Mouse (Mus musculus) adrenal gland, adult 8-10 months (tissue): ENCODE measurements around the gene Rftn1. TPM values are rescaled to one million over a fixed set of nuclear protein-coding genes. Genes with fewer than 3 reads are reported as not detected.
A peak's percentile ranks its signal among the peaks of the same experiment; 100 is the strongest.

Experiments
- DNase-seq: peaks from one replicate; pipeline ENCODE4 v3.0.0; 2022
- total RNA-seq, 4 experiments: library from RNA; stranded (reverse); gene quantifications; 2 replicates each; pipeline ENCODE4 v1.2.4; 2022

Rftn1 gene
- total RNA-seq, 4 experiments from 2014 or later: 9.1 to 12.9 (median 11.4) TPM

- no peak for DNase-seq
Observed at GRCm38 (mm10) chr17:50061446-50061845, 129.0 kb downstream of the Rftn1 start.

- no peak for DNase-seq
Observed at GRCm38 (mm10) chr17:50060220-50060619, 130.3 kb downstream of the Rftn1 start.

DNA sequence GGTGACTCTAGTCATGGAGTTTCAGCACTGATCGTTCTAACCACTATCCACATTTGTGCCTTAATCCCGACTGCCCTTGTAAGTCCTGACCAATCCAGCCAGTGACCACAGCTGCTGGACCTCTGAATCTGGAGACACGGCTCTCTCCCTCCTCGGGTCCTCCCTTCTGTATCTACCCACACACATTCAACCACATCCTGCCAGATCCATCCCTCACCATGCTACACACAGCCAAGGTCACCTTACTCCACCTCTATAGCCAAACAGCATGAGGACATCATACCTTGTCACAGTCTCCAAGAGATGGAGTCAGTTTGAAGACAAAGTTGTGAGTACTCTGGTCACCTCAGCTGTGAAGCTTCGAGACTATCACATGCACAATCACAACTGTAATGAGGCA, 131.1 kb downstream of the Rftn1 start:
- DNase-seq: no peak

DNA sequence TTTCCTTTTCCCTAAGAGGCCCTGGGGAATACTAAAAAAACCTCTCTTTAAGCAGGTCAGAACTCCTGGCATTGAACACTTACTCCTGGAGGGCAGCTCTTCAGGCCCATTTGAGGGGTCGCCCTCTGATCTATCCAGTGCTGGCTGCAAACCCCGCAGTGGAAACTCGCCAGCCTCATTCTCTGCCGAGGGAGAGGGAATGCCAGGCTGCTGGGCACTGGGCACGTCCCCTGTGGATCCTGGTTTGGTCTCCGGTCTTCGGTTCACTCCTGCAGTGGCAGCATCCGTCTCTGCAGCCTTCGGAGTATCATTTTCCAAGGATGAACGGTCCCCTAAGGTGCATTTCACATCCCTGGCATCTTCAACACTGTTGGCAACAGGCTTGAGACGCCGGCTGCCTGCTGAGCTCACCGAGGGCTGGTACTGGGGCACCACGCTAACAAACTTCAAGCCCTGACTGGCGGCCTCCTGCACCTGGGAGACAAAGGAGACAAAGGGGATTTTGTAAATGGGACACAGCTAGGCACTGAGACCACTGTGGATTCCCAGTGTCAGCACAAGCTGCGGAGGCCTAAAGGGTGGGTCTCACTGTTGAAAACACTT, 135.2 kb downstream of the Rftn1 start:
- DNase-seq: no peak

DNA sequence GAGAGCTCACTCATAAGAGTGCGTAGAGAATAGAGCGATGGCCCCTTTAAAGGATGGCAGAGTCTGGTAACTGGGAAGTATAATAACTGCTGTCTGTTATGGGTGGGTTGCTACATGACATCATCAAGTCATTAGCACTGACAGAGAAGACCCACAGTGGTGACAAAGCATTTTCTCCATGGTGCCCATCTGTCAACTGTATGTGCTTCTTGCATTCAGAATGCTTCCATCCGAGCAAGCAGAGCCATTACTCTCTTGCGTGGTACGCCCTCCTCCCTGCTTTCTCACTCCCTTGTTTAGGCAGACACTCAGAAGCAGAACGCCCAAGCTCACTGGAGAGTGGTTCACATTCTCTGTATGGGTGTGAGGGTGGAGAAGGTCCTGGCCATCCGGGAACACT, 135.9 kb downstream of the Rftn1 start:
- no peak for DNase-seq

DNA sequence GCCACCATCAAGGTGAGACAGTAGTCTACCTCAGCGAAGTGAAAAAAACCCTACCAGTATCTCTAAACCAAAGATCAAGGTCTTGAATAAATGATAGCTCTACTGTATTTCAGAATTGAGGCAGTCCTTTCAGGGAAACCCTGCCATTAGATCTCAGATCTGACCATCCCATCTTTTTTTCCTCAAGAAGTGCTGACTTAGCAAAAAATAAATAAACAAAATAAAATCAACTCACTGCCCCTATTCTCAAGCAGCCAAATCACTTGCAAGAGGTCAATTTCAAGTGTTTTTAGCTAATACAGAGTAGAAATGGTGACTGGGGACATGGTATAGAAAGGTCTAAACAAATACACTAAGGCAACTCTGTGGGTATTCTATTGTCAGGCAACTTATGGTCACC, 136.5 kb downstream of the Rftn1 start:
- DNase-seq: no peak

DNA sequence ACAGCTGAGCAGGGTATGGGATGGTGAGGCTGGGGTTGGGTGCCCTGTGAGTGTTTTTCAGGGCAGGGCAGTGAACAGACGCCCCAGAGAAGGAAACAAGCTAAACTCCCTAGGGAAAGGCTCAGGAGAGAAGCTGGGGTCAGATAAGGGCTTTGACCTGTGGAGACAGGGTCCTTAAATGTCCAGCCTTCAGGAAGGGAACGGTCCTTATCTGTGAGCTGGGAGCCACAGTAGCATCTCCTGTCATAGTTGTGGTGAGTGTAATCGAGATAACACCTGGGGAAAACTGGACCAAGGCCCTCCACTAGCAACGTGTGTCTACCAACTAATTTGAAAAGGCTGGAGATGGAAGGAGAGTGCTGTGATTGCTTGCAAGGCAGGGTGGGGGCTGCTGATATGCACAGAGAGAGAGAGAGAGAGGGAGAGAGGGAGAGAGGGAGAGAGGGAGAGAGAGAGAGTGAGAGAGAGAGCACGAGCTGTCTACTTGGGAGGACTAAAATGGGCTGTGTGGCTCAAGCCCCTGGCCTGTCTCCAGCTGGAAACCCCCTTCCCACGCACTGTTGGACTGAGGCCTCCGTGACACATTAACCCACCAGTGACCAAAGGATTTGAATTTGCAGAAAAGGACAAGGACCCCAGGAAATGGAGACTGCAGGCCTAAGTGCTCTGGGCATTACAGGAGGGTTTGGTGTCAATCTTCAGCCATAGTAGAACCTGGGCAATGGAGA, 137.6 kb downstream of the Rftn1 start:
- no peak for DNase-seq

- DNase-seq: no peak
Observed at GRCm38 (mm10) chr17:50050456-50050855, 140.0 kb downstream of the Rftn1 start.

DNA sequence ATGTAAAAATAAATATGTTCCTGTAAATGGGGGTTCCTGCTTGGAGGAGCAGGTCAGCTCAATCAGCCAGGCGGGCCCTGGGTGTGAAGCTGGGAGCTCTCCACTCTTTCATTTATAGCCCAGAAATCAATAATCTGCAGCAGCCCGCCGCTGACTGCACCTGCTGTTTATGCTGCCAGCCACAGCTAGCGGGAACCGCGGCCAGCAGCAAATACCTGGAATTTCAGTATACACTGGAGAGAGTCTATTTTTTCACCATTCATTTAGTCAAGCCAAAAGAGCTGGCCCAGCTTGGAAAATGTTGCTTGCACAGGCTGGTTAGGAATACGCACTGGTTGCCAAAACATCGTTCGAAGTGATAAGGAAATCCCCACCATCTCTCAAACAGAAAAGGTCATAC, 142.3 kb downstream of the Rftn1 start:
- no peak for DNase-seq

GRCm38 (mm10) chr17:50047182-50047581, 143.3 kb downstream of the Rftn1 start:
- DNase-seq: no peak

GRCm38 (mm10) chr17:50040727-50041410, 149.6 kb downstream of the Rftn1 start:
- DNase-seq: no peak

DNA sequence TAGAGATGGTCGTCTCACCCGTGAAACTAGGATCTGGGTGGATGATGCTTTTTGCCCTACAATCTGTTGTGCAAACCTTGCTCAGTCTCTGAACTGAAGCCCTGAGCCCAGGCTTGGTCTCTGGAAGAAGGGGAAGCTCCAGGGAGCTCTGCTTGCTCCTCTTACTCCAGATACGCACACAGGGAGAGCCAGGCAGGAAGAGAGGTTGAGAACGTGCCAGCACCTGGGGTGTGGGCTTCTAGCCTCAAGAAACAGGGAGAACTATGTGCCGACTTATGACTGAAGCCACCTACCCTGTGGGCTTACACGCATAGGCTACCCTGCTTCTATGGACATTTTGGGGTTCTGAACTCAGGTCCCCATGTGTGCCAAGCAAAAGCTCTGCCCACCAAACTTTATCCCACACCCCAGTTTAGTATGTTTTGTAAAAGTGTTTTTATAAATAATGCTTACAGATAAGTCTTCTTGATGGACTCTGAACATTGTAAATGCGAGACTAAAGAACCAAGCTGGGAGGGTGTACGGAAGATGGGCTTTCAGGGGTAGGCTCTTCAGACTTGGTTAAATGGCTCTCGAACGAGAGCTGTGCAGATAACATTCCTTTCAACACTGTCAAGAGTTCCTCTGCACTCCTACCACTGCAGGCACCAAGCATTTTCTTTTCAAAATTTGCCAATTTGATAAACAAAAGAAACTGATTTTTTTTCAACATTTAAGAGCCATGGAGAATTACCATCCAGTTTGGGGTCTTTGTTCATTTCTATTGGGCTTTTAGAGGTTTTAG, 152.4 kb downstream of the Rftn1 start:
- no peak for DNase-seq

- no peak for DNase-seq
Observed at GRCm38 (mm10) chr17:50037416-50037815, 153.1 kb downstream of the Rftn1 start.

DNA sequence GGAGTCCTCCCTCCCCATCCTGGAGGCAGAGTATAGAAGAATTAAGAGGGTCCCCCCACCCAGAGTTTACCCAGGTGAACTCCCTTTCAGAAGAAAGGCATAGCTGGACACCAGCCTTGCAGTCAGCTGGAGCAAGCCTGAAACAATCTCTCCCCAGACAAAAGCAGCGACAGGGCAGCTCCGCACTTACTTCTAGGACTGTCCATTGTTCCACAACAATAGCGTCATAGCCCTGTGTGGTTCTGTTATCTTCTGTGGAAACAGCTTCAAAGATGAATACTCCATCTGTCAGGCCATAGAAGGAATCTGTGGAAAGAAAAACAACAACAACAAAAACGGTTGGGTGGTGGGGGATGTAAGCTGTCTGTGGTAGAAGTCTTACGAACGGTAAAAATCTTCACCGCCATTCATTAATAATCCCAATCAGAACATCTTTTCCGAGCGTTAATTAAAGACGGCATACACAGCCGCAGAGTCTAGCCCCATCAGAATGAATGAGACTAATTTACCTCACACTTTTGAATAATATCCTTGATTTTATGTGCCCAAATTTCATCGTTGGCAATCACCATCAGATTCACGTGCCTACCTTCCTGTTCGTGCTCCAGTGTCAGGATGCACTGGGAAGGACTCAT, 153.6 kb downstream of the Rftn1 start:
- no peak for DNase-seq

DNA sequence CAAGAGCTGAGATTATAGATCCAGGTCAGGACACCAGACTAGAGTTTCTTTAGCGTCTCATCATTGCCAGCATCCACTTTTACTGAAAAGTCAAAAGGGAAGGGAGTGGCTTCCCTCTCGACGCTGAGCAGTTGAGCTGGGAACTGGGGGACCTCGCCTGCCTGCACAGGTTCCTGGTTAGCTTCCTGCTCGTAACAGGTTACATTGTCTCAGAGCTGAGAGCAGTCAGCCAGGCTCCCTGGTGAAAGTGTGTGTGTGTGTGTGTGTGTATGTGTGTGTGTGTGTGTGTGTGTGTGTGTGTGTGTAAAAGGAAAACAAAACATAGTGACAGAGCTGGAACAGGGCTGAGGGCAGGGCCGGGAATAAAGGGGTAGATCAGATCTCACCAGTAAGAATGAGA, 156.8 kb downstream of the Rftn1 start:
- no peak for DNase-seq

DNA sequence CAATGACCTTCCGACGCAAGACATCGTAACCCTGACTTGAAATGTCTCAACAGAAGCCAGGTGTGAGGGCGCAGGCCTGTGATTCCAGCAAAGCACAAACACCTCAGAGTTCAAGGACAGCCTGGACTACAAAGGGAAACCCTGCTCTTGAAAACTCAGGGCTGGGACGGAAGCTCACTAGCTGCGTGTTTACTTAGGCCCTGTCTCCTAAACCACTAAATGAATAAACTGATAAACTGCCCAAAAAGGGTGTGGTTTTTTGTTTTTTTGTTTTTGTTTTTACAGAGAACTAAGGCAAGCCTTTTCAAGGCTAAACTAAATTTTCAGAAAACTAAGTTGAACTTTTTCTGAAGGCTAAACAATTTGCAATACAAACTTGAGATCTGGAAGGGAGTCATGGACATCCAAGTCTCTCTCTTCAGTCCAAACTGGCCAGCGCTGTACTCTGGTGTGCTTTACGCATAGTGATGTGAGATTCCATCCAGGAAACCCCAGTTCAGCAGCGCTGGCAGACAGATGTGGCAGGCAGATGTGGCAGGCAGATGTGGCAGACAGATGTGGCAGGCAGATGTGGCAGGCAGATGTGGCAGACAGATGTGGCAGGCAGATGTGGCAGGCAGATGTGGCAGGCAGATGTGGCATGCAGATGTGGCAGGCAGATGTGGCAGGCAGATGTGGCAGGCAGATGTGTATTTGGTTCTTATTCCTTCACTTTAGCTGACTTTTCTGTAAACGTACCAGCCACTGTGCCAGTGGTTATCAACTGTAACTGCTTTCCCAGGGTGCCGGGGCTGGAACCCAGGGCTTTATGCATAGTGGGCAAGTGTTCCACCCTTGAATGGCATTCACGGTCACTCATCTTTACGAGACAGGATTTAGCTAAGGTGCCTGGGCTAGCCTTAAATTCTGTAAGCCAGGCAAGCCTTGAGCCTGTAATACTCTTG, 158.7 kb downstream of the Rftn1 start:
- DNase-seq: no peak

DNA sequence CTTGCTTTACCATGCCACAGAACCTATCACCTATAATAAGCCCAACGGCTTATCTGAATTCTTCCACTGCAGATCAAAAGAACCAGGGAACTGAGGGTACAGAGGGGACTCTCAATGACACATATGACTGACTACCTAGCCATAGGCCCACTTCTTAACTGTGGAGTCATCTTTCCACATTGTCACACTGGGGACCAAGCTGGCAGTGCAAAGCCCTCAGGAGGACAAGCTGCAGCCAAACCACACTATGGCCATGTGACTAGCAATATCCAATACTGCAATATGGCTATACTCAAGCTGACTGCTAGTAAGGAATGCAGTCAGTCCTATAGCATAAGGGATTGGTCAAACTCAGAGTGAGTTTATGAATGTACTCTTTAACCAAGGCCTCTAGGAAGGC, 164.8 kb downstream of the Rftn1 start:
- no peak for DNase-seq

- DNase-seq: no peak
Observed at GRCm38 (mm10) chr17:50025173-50025626, 165.3 kb downstream of the Rftn1 start.

DNA sequence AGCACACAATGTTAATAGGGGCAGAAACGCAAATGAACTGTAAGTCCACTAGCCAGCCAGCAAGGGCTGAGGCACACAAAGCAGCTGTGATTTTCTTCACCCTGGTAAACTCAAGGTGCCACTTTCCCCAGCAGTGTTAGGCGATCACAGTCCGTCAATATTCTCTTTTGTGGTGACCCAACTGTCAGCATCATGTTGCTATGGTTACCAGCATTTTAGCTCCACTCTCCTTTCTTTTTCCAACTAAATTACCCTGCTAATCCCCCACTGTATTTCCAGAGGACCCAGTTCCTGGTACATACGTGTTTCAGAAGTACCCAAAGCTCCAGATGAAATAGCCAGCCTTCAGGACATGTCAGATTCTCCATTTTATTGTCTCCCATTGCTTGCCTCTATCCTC, 169.1 kb downstream of the Rftn1 start:
- no peak for DNase-seq

DNA sequence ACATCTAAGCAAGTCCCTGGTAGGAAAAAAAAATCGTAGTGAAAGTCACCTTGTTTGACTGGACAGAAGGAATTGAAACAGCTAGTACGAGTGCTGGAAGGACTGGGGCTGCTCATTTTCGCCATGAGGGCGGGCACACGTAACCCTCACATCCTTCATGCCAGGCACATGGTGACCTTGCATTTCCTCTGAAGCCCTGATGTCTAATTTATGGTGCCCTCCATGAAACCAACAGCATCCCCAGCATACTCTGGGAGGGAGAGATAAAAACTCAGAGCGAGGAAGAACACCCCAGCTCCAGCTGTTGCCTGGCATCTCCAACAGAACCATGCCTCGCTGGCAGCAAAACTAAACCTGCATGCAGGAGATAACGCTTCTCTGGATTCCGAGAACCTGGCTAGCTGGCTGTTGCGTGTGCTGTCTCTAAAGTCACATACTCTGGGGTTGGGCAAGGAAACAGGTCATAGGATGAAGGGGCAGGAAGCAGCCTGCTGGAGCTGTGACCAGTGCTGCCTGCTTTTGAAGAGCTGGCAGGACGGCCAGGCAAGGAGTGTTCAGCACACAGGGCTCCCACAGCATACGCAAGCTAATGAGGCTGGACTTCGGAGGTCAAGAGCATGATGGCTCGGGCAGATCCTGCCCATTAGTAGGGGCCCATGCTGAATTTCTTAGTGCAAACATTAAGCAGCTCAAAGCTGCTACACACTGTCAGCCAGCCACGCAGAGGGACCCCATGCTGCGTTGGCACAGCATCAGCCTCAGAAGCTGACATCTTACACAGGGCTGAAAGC, 170.1 kb downstream of the Rftn1 start:
- DNase-seq: peak; percentile 51
